Mouse (Mus musculus) kidney, embryonic 16.5 days (tissue): ENCODE results near the gene Slc1a1. TPM values are rescaled to one million over a fixed set of nuclear protein-coding genes. Genes with fewer than 3 reads are reported as not detected.
A peak's percentile ranks its signal among the peaks of the same experiment; 100 is the strongest.

Source experiments
- ATAC-seq: fragments of 200-750 bp; cut with Nextera tagmentation; 2 replicates; pipeline ENCODE4 v1.8.0; 2017; ENCODE audit warnings: moderate TSS enrichment; ENCODE audit not compliant: low FRiP score, low TSS enrichment
- H3K27ac ChIP-seq: fragments of 300-500 bp; sonication (generic); 2 replicates; pipeline ENCODE4 v1.5.1; 2014; ENCODE audit warnings: low read length
- H3K27me3 ChIP-seq: fragments of 300-500 bp; sonication (generic); 2 replicates; pipeline ENCODE4 v1.6.1; 2014; ENCODE audit warnings: low read length, control low read depth, mixed read lengths; ENCODE audit not compliant: insufficient read depth
- H3K36me3 ChIP-seq: fragments of 300-500 bp; sonication (generic); 2 replicates; pipeline ENCODE4 v1.6.1; 2014; ENCODE audit warnings: low read length, control low read depth, mixed read lengths; ENCODE audit not compliant: insufficient read depth
- H3K4me1 ChIP-seq: fragments of 300-500 bp; sonication (generic); 2 replicates; pipeline ENCODE4 v1.6.1; 2014; ENCODE audit warnings: low read length, control low read depth, mixed read lengths; ENCODE audit not compliant: insufficient read depth
- H3K4me2 ChIP-seq: fragments of 300-500 bp; sonication (generic); replicated peaks from 2 replicates; pipeline ENCODE4 v1.6.1; 2014; ENCODE audit warnings: low read depth, low read length
- H3K4me3 ChIP-seq: fragments of 300-500 bp; sonication (generic); 2 replicates; pipeline ENCODE4 v1.5.1; 2014; ENCODE audit warnings: mild to moderate bottlenecking, low read length
- H3K9ac ChIP-seq: fragments of 300-500 bp; sonication (generic); replicated peaks from 2 replicates; pipeline ENCODE4 v1.6.1; 2014; ENCODE audit warnings: low read length
- H3K9me3 ChIP-seq: fragments of 300-500 bp; sonication (generic); 2 replicates; pipeline ENCODE4 v1.6.1; 2016; ENCODE audit warnings: low read length, control low read depth
- WGBS: fragments of 180-500 bp; shearing (Covaris S2); extraction: QIAGEN DNeasy Blood & Tissue Kit; methylation state at CpG from one replicate; pipeline ENCODE4 v1.1.7; 2014; 5-methylcytosine and 5-hydroxymethylcytosine counted together
- polyA plus RNA-seq: library from polyadenylated mRNA; unstranded; fragments of >200 nt; fragmentation: Nextera tagmentation; extraction: Ambion mirVana; gene quantifications from 2 replicates; pipeline ENCODE4 v1.2.1, GENCODE M21; 2015

Slc1a1 gene
- 7.0 and 7.9 TPM in 2 replicates for polyA plus RNA-seq

- Histone ChIP-seq H3K27ac (no peak within 1 kb of the TSS), H3K4me1 (peaks cover 19% of the 10 kb centered on the region), H3K4me2 (peak within 1 kb of the TSS; percentile 100), H3K9me3 (no peaks in the 10 kb centered on the region), H3K36me3 (no peaks in the 10 kb centered on the region), H3K27me3 (peaks cover 24% of the 10 kb centered on the region), H3K4me3 (peak within 1 kb of the TSS; percentile 65), H3K9ac (peak within 1 kb of the TSS; percentile 60)
- ATAC-seq = peak; percentile 70
- WGBS = under 1% methylated on average over 67 of the region's 68 CpGs
These were observed at the start of gene Slc1a1 for GRCm38 (mm10) chr19:28834798-28835499. Gene Slc1a1 (plus strand): TSS chr19:28835049.

GRCm38 (mm10) chr19:28790196-28790595, 44.7 kb upstream of the Slc1a1 start:
- Histone ChIP-seq H3K9ac (no peak overlapping the region), H3K4me3 (no peak overlapping the region), H3K27ac (no peak overlapping the region), H3K9me3 (no peaks in the 10 kb centered on the region), H3K4me1 (no peaks in the 10 kb centered on the region), H3K27me3 (no peaks in the 10 kb centered on the region), H3K4me2 (no peak overlapping the region), H3K36me3 (no peaks in the 10 kb centered on the region)
- ATAC-seq = no peak
- WGBS = 82% methylated on average over 1 of the region's 1 CpGs

- no peaks in the 10 kb centered on the region for H3K36me3 ChIP-seq
- no peak overlapping the region for H3K27ac ChIP-seq
- H3K9me3 ChIP-seq = no peaks in the 10 kb centered on the region
- no peak for ATAC-seq
- no peak overlapping the region for H3K9ac ChIP-seq
- WGBS = 83% methylated on average over 2 of the region's 2 CpGs
- no peak overlapping the region for H3K4me2 ChIP-seq
- H3K4me1 ChIP-seq = no peaks in the 10 kb centered on the region
- H3K27me3 ChIP-seq = no peaks in the 10 kb centered on the region
- H3K4me3 ChIP-seq = no peak overlapping the region
These were observed 41.5 kb upstream of the Slc1a1 start for GRCm38 (mm10) chr19:28793307-28793706.

- Histone ChIP-seq H3K9ac (no peak overlapping the region), H3K4me3 (no peak overlapping the region), H3K27ac (no peak overlapping the region), H3K9me3 (no peaks in the 10 kb centered on the region), H3K4me1 (no peaks in the 10 kb centered on the region), H3K36me3 (no peaks in the 10 kb centered on the region), H3K27me3 (no peaks in the 10 kb centered on the region), H3K4me2 (no peak overlapping the region)
- 66% methylated on average over 5 of the region's 5 CpGs for WGBS
- no peak for ATAC-seq
These were observed 38.6 kb upstream of the Slc1a1 start for GRCm38 (mm10) chr19:28796146-28796848.

GRCm38 (mm10) chr19:28796966-28797365, 37.9 kb upstream of the Slc1a1 start:
- no peaks in the 10 kb centered on the region for H3K4me1 ChIP-seq
- WGBS = 76% methylated on average over 1 of the region's 1 CpGs

GRCm38 (mm10) chr19:28797611-28798010, 37.2 kb upstream of the Slc1a1 start:
- no peak for ATAC-seq
- Histone ChIP-seq H3K36me3 (no peaks in the 10 kb centered on the region), H3K27ac (no peak overlapping the region), H3K4me3 (no peak overlapping the region), H3K9ac (no peak overlapping the region), H3K4me1 (no peaks in the 10 kb centered on the region), H3K27me3 (no peaks in the 10 kb centered on the region), H3K9me3 (no peaks in the 10 kb centered on the region), H3K4me2 (no peak overlapping the region)
- WGBS = 84% methylated on average over 6 of the region's 6 CpGs

More at GRCm38 (mm10) chr19:28796966-28797365, 37.9 kb upstream of the Slc1a1 start:
- Histone ChIP-seq H3K4me3 (no peak overlapping the region), H3K27ac (no peak overlapping the region), H3K27me3 (no peaks in the 10 kb centered on the region), H3K9me3 (no peaks in the 10 kb centered on the region), H3K9ac (no peak overlapping the region), H3K4me2 (no peak overlapping the region), H3K36me3 (no peaks in the 10 kb centered on the region)
- ATAC-seq = no peak

GRCm38 (mm10) chr19:28800448-28800847, 34.4 kb upstream of the Slc1a1 start:
- ATAC-seq = no peak
- no peaks in the 10 kb centered on the region for H3K9me3 ChIP-seq
- 59% methylated on average over 6 of the region's 6 CpGs for WGBS
- H3K4me2 ChIP-seq = no peak overlapping the region
- no peaks in the 10 kb centered on the region for H3K36me3 ChIP-seq
- H3K9ac ChIP-seq = no peak overlapping the region
- H3K27me3 ChIP-seq = no peaks in the 10 kb centered on the region
- H3K4me1 ChIP-seq = no peaks in the 10 kb centered on the region
- H3K27ac ChIP-seq = no peak overlapping the region
- no peak overlapping the region for H3K4me3 ChIP-seq

- H3K27ac ChIP-seq = no peak overlapping the region
- no peak overlapping the region for H3K4me2 ChIP-seq
- H3K36me3 ChIP-seq = no peaks in the 10 kb centered on the region
- H3K27me3 ChIP-seq = no peaks in the 10 kb centered on the region
- no peaks in the 10 kb centered on the region for H3K4me1 ChIP-seq
- H3K9me3 ChIP-seq = no peaks in the 10 kb centered on the region
- ATAC-seq = no peak
- H3K9ac ChIP-seq = no peak overlapping the region
- H3K4me3 ChIP-seq = no peak overlapping the region
- WGBS = 92% methylated on average over 6 of the region's 6 CpGs
These were observed 28.6 kb upstream of the Slc1a1 start for GRCm38 (mm10) chr19:28806276-28806675.

- no peak overlapping the region for H3K9ac ChIP-seq
- no peak overlapping the region for H3K4me2 ChIP-seq
- H3K9me3 ChIP-seq = no peaks in the 10 kb centered on the region
- no peaks in the 10 kb centered on the region for H3K27me3 ChIP-seq
- no peak overlapping the region for H3K27ac ChIP-seq
- WGBS = 91% methylated on average over 11 of the region's 11 CpGs
- no peak for ATAC-seq
- H3K4me1 ChIP-seq = no peaks in the 10 kb centered on the region
- no peak overlapping the region for H3K4me3 ChIP-seq
- H3K36me3 ChIP-seq = no peaks in the 10 kb centered on the region
These were observed 27.9 kb upstream of the Slc1a1 start for GRCm38 (mm10) chr19:28806821-28807496.

GRCm38 (mm10) chr19:28807497-28807871, 27.4 kb upstream of the Slc1a1 start:
- H3K36me3 ChIP-seq = no peaks in the 10 kb centered on the region
- H3K27me3 ChIP-seq = no peaks in the 10 kb centered on the region
- no peaks in the 10 kb centered on the region for H3K9me3 ChIP-seq
- H3K27ac ChIP-seq = no peak overlapping the region
- 51% methylated on average over 2 of the region's 2 CpGs for WGBS
- ATAC-seq = no peak
- H3K4me2 ChIP-seq = no peak overlapping the region
- H3K4me1 ChIP-seq = no peaks in the 10 kb centered on the region
- H3K9ac ChIP-seq = no peak overlapping the region
- no peak overlapping the region for H3K4me3 ChIP-seq
